Mouse (Mus musculus): ENCODE results near the gene Tuba8.
A peak's percentile ranks its signal among the peaks of the same experiment; 100 is the strongest.

The Tuba8 gene

DNA sequence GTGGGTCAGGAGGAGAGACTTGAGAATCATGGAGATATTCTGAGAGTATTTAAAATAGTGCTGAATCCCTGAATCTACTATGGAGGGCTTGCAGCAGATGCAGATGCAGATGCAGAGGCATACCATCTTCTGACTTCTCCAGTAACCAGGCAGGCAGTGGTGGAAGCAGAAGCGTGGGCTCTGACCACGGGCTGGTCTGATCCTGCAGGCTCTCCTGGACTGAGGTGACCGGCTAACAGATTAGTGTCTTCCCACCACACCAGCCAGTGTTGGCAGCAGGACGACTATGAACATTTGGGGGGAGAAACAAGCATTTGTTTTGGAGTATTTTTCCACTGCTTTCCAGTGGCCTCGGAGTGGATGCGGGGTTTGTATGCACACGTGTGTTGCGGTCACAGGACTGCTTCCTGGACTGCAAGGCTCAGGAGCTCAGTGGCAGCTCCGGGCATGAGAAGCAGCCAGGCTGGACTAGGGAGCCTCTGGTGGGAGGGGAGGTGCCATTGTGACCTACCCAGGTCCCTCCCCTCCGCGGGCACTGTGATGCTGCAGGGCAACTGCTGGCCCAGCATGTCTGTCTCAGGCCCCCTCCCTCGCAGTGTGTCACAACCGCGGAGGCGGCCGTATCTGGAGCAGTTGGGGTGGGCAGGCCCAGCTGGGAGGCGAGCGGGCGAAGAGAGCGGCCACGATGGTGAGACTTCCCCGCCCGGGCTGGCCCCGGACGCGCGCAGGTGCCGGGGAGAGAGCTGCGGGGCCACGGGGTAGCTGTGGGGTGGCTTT is at the start of gene Tuba8:
Gene Tuba8 (plus strand): TSS at position 548 of the 777 bp plus-strand sequence.
- peak; percentile 46 to 76 for DNase-seq (ENCODE audit: low spot score in 2 of 2)

DNA sequence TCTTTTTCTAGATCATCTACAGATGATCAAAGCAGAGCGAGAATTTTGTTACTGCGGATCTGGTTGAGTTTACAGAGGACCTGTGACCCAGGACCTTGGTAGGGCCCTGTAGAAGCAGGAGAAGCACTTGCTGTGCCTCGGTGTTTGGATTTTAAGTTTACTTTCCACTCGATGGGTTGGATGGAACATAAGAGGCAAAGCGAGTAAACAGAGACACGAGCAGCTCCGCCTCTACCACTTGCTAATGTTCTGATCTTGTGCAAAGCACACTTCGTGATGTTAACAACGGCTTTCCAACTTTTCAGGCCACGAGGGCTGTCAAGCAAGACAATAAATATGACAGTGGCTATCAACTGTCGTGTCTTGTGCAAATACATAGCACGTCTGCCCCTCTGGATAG is 47.9 kb upstream of the Tuba8 start:
- DNase-seq (ENCODE audit: low spot score in 2 of 2), result no peak

GRCm38 (mm10) chr6:121166098-121166552 is 44.4 kb upstream of the Tuba8 start:
- no peak for DNase-seq (ENCODE audit: low spot score in 2 of 2)

GRCm38 (mm10) chr6:121167381-121167975 is 43.0 kb upstream of the Tuba8 start:
- DNase-seq (ENCODE audit: low spot score in 2 of 2), result no peak

DNA sequence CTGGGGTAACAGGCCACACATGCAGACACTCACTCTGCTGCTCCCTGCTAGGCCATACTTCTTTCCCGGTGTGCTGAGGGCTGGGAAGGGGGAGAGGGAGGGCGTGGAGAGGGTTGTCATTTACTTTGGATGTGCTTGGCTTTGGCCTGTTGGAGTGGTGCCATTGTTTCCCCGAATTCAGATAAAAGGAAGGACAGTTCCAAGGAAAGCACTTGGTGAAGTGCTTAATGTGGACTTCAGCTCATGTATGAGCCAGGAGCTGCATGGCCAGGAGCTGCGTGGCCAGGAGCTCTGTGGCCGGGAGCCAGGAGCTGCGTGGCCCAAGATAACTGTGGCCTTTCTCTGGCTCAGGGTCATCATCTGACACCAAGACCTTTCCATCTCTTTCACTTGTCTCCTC is 39.4 kb upstream of the Tuba8 start:
- no peak for DNase-seq (ENCODE audit: low spot score in 2 of 2)

DNA sequence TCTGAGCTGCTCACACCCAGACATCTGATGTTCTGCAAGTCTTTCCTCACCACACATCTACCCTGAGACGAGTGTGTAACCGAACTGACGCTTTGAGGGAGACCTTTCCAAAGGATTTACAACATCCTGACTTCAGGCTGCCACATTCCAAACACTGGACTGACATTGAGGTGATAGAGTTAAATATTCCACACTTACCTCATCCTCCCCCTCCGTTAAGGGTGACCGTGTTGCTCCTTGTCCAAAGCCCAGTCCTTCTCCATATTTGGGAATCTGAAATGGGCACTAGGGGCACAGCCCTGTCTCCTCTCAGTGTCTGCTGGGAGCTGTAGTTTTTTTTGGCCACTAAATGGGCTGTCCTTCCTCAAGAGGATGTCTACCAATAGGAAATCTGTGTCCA is 37.0 kb upstream of the Tuba8 start:
- no peak for DNase-seq (ENCODE audit: low spot score in 2 of 2)

- DNase-seq (ENCODE audit: low spot score in 2 of 2), result no peak
Measured at GRCm38 (mm10) chr6:121174761-121175160, 35.7 kb upstream of the Tuba8 start.

GRCm38 (mm10) chr6:121176011-121176730 is 34.3 kb upstream of the Tuba8 start:
- DNase-seq (ENCODE audit: low spot score in 2 of 2), result no peak

GRCm38 (mm10) chr6:121176731-121177098 is 33.8 kb upstream of the Tuba8 start:
- no peak for DNase-seq (ENCODE audit: low spot score in 2 of 2)

GRCm38 (mm10) chr6:121177118-121177708 is 33.3 kb upstream of the Tuba8 start:
- DNase-seq (ENCODE audit: low spot score in 2 of 2), result no peak

GRCm38 (mm10) chr6:121178700-121179358 is 31.7 kb upstream of the Tuba8 start:
- DNase-seq (ENCODE audit: low spot score in 2 of 2), result peak in 1 of 2 experiments; percentile 49

- no peak for DNase-seq (ENCODE audit: low spot score in 2 of 2)
Measured at GRCm38 (mm10) chr6:121179846-121180245, 30.6 kb upstream of the Tuba8 start.

DNA sequence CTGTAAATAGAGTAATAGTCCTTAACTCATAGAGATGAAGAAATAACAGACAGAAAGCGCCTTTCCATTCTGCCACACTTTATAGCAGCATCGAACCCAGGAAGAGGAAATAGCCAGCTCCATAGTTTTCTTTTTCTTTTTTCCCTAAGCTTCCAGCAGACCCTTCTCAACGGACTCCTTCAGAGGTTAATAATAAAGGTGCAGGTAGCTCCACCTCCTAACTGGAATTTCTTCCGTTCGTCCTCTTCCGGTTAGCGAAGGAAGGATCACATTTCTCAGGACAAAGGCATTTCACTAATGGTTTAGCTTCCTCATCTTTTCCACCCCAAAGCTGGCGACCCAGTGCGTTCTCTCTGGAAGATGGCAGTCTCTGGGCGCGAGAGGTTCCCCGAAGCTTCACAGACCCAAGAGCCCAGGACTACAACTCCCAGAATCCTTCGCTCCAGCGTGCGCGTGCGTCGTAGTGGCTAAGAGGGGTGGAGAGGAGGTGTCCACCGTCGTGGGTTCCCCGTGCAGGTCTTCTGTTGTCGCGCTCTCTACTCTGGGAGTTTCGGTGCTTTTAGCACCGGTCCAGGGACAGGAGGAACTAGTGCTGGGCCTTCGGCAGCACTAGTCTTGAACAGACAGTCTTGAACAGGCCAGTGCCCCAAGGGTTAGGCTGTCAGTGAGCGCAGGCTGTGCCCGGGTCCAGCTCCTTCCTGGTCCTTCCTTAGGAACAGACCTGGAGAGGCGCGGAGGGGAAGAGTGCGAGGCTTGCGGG is 26.9 kb upstream of the Tuba8 start, which contains the start of gene Pex26:
Gene Pex26 (plus strand): TSS at position 254 of the 760 bp plus-strand sequence.
- peak; percentile 90 to 94 for DNase-seq (ENCODE audit: low spot score in 2 of 2)

- peak; percentile 58 to 74 for DNase-seq (ENCODE audit: low spot score in 2 of 2)
Measured at GRCm38 (mm10) chr6:121184198-121185140, 26.0 kb upstream of the Tuba8 start.

DNA sequence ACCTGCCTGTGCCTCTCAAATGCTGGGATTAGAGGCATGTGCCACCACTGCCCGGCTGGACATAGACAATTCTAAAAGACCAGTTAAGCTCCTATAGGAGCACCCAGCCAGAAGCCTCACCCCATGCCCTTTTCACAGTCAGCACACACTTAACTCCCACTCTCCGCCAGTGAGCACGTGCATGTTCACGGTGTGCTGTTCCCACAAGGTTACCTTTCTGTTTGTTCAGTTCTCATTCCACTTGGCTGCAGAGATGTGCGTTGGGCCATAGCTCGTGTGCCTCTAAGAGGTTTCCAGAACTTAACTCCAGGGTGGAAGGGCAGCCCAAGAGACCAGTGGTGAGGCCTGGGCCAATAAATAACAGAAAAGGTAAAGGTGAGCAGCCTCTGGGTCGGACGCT is 25.3 kb upstream of the Tuba8 start:
- DNase-seq (ENCODE audit: low spot score in 2 of 2), result no peak

- no peak for DNase-seq (ENCODE audit: low spot score in 2 of 2)
Measured at GRCm38 (mm10) chr6:121191261-121192009, 19.1 kb upstream of the Tuba8 start.

- no peak for DNase-seq (ENCODE audit: low spot score in 2 of 2)
Measured at GRCm38 (mm10) chr6:121194061-121194955, 16.2 kb upstream of the Tuba8 start.

All from spleen, postnatal 4 days (tissue).